Mouse (Mus musculus) MEL (cell line): ENCODE results near the gene Lsm2.

Source experiments
- CHD2 ChIP-seq: IDR thresholded peaks from 2 replicates; pipeline ENCODE4 v1.6.1; 2011; ENCODE audit warnings: low read length, improper control_type of control experiment
- CTCF ChIP-seq, 3 experiments: IDR thresholded peaks in 2 of 3; conservative IDR thresholded peaks in 1 of 3; 2 replicates each; pipeline ENCODE4 v1.5.1; 2011 to 2012; ENCODE audit warnings: low read length in 3 of 3, low read depth in 2 of 3, mild to moderate bottlenecking in 2 of 3, improper control_type of control experiment in 1 of 3, inconsistent platforms in 1 of 3, mixed read lengths in 1 of 3, moderate library complexity in 1 of 3; ENCODE audit not compliant: control insufficient read depth in 1 of 3, insufficient read depth in 1 of 3, poor library complexity in 1 of 3, severe bottlenecking in 1 of 3
- GABPA ChIP-seq: IDR thresholded peaks from 2 replicates; pipeline ENCODE4 v1.6.1; 2012; ENCODE audit warnings: low read depth, mild to moderate bottlenecking, inconsistent platforms, low read length, improper control_type of control experiment, moderate library complexity
- GATA1 ChIP-seq: IDR thresholded peaks from 2 replicates; pipeline ENCODE4 v1.6.1; 2011; ENCODE audit warnings: low read depth, low read length, improper control_type of control experiment
- MXI1 ChIP-seq: IDR thresholded peaks from 2 replicates; pipeline ENCODE4 v1.6.1; 2011; ENCODE audit warnings: mild to moderate bottlenecking, low read depth, low read length, improper control_type of control experiment
- POLR2A ChIP-seq, 2 experiments: IDR thresholded peaks; 2 replicates each; pipeline ENCODE4 v1.6.1; 2011 to 2012; ENCODE audit warnings: low read length in 2 of 2, mild to moderate bottlenecking in 2 of 2, control low read depth in 1 of 2, improper control_type of control experiment in 1 of 2, low read depth in 1 of 2, moderate library complexity in 1 of 2; ENCODE audit not compliant: control insufficient read depth in 1 of 2, insufficient read depth in 1 of 2, poor library complexity in 1 of 2
- RAD21 ChIP-seq: IDR thresholded peaks from 2 replicates; pipeline ENCODE4 v1.6.1; 2011; ENCODE audit warnings: mild to moderate bottlenecking, low read depth, low read length, improper control_type of control experiment
- RCOR1 ChIP-seq: IDR thresholded peaks from 2 replicates; pipeline ENCODE4 v1.6.1; 2012; ENCODE audit warnings: low read depth, mild to moderate bottlenecking, inconsistent platforms, low read length, improper control_type of control experiment
- TBP ChIP-seq: IDR thresholded peaks from 2 replicates; pipeline ENCODE4 v1.8.0; 2011; ENCODE audit warnings: low read depth, low read length, improper control_type of control experiment
- UBTF ChIP-seq: IDR thresholded peaks from 2 replicates; pipeline ENCODE4 v1.6.1; 2012; ENCODE audit warnings: low read depth, mild to moderate bottlenecking, inconsistent platforms, low read length, improper control_type of control experiment, moderate library complexity, borderline replicate concordance; ENCODE audit not compliant: insufficient read depth
- USF2 ChIP-seq, 2 experiments: IDR thresholded peaks; 2 replicates each; pipeline ENCODE4 v1.6.1; 2011 to 2012; ENCODE audit warnings: improper control_type of control experiment in 2 of 2, low read length in 2 of 2, borderline replicate concordance in 1 of 2, inconsistent platforms in 1 of 2, low read depth in 1 of 2, mild to moderate bottlenecking in 1 of 2; ENCODE audit not compliant: insufficient read depth in 1 of 2

GRCm38 (mm10) chr17:34979631-34980030 is 2.0 kb upstream of the Lsm2 start:
- TF ChIP-seq POLR2A (IDR thresholded peaks at IDR 0.05; ENCODE audit: control insufficient read depth in 1 of 2, insufficient read depth in 1 of 2, low read depth in 1 of 2, low read length in 2 of 2, poor library complexity in 1 of 2): no peak
- TF ChIP-seq RAD21: no peak
- no peak for TF ChIP-seq TBP
- no peak for TF ChIP-seq CTCF (IDR thresholded peaks at IDR 0.05 in 2 of 3, conservative IDR thresholded peaks at IDR 0.05 in 1 of 3; ENCODE audit: control insufficient read depth in 1 of 3, insufficient read depth in 1 of 3, low read depth in 2 of 3, low read length in 3 of 3, poor library complexity in 1 of 3, severe bottlenecking in 1 of 3)
- no peak for TF ChIP-seq RCOR1
- TF ChIP-seq USF2 (IDR thresholded peaks at IDR 0.05; ENCODE audit: borderline replicate concordance in 1 of 2, insufficient read depth in 1 of 2, low read depth in 1 of 2, low read length in 2 of 2): no peak
- no peak for TF ChIP-seq MXI1
- TF ChIP-seq GATA1: no peak
- TF ChIP-seq GABPA: no peak
- TF ChIP-seq UBTF: no peak
- TF ChIP-seq CHD2: no peak
